Mouse (Mus musculus) heart, postnatal 36 days (tissue): ENCODE data around the gene Prr5. TPM values are rescaled to one million over a fixed set of nuclear protein-coding genes. Genes with fewer than 3 reads are reported as not detected.
A peak's percentile ranks its signal among the peaks of the same experiment; 100 is the strongest.

Source experiments
- DNase-seq, 2 experiments: peaks; one replicate each; pipeline ENCODE4 v3.0.0; 2021 to 2022
- intact Hi-C: fragments of 180-260 bp; cut with DNase I; formaldehyde crosslinking; loops from one replicate; pipeline ENCODE4 v1.15.1; 2025
- total RNA-seq, 2 experiments: library from RNA; stranded (reverse); gene quantifications; 2 replicates each; pipeline ENCODE4 v1.2.3; 2021

Gene Prr5
- total RNA-seq, 2 experiments from 2014 or later = 3.1 to 3.7 TPM

DNA sequence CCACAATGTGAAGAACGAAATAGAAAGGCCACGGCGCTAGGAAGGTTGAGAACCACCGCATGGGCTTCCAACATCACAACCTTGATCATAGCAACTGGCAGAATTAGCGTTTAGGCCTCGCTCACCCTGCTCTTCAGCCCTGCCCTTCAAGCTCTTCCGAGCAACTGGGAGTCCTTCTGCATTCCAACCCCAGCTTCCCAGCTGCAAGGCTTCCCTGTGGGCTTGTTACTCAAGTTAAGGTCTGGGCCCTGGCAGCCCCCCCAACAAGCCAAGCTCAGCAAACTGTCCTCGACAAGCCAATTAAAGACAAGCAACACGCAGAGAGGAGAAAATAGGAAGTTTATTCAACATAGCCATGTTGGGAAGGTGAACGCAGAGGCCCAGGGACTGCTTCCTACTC, 14.4 kb upstream of the Prr5 start:
- DNase-seq = no peak
- intact Hi-C loops = no loop called here

DNA sequence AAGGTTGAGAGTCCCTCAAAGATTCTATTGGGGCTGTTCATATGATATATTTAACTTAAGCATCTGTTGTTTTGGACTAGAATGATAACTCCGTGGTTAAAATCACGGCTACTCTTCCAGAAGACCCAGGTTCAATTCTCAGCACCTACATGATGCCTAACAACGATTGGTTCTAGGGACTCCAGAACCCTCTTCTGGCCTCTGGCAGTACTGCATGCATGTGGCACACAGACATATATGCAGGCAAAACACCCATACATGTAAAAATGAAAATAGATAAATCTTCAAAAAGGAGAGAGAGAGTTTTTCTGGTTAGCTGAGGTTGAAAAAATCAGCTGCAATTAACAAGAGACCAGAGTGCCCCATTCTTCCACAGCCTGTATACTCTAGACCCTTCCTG, 12.7 kb upstream of the Prr5 start:
- intact Hi-C loops = no loop called here
- no peak for DNase-seq

DNA sequence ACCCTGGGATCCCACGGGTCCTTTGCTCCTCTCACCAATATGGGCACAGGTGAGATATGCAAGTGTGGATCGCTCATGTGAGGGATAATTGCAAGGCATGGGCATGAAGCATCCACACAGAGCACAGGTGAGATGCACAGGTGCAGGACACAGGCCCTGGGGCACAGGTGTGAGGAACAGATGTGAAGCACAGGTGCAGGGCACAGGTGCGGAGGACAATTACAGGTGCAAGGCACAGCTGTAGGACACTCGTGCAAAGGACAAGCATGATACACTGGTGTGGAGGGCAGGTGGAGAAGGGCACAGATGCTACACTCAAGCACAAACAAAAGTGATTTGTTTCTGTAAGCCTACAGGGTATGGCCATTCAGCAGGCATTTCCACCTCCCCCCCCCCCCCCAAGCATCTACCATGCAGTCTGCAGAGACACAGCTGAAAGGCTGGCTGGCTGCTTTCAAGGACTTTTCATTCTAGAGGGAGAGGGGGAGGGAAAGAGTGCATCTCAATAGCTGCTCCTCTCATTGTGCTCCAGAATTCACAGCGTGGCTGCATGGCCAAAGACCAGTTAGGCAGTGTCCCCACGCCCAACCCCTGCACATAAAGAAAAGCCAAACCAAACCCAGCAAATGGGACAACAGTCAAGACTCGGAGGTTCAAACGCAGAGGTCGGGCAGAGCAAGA, 11.9 kb upstream of the Prr5 start:
- intact Hi-C loops = no loop called here
- DNase-seq = no peak

DNA sequence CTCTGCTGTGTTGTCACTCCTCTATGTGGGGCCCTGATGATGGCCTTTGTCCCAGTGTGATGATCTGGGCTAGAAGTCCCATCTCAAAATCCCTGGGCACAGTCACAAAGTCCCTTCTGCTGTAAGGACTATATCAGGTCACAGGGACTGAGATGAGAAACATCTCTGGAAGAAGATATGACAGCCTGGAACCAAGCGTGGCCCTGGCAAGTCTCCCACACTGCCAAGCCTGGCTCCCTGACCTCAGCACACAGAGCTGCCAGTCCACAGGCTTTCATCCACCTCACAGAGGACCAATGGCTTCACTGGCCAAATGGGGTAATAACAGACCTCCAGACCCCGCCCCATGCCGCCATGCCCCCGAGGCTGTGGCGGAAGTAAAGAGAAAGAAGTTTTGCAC, 10.8 kb upstream of the Prr5 start:
- intact Hi-C loops = no loop called here
- no peak for DNase-seq

- intact Hi-C loops = no loop called here
- DNase-seq = no peak
Observed at GRCm38 (mm10) chr15:84659856-84660255, 9.6 kb upstream of the Prr5 start.

DNA sequence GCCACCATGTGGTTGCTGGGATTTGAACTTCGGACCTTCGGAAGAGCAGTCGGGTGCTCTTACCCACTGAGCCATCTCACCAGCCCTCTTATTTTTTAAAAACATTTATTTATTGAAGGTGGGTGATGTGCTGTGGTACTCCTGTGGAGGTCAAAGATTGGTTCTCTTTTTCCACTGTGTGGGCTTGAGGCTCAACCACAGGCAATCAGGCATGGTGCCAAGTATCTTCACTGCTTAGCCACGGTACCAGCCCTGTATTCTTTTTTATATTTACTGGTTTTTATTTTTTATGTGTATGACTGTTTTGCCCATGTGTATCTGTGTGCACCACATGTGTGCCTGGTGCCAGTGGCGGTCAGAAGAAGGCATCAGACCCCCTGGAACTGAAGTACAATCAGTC, 8.1 kb upstream of the Prr5 start:
- intact Hi-C loops = no loop called here
- no peak for DNase-seq

GRCm38 (mm10) chr15:84662952-84663684, 6.3 kb upstream of the Prr5 start:
- intact Hi-C loops = no loop called here
- peak; percentile 64 to 75 for DNase-seq

- no peak for DNase-seq
- intact Hi-C loops = no loop called here
Observed at GRCm38 (mm10) chr15:84663685-84664060, 5.7 kb upstream of the Prr5 start.

DNA sequence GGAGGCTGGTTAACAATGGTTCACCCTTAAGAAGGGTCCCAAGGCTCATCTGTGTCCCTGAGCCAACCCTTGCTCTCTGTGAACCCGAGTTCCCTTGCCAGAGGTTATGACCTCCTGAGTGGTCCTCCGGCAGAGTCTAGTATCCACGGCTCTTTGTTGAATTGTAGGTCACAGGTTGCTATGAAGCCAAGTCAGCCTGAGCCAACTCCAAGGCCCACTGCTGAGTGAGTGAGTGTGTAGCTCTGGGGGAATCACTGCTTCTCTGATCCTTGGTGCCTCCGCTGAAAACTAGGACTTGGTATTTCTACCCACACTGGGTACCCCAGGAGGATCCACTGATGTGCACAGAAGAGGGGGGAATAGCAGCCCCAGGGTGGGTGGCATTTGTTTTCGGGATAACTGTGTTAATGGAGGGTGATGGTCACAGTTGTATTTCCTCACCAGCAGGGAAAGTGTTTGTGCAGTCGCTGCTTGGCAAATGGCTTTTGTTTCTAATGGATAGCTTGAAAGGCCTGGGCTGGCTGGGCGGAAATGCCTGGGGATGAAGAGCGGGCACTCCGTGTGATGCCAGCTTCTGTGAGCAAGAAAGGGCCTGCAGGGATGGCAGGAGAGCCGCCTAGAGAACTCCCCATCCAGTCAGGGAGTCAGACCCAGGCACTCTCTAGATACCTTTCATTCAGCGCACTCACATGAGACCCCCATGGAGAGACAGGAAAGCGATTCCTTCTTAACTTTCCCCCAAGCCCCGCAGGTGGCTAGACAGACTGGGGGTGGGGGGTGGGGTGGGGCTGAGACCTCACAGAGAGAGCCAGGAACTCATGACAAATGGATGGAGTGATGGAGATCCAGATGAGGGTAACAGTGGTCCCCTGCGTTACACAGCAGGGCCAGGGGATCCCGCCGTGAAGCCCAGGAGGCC, 4.6 kb upstream of the Prr5 start:
- intact Hi-C loops = no loop called here
- no peak for DNase-seq

- intact Hi-C loops = no loop called here
- DNase-seq = no peak
Observed at GRCm38 (mm10) chr15:84665662-84666061, 3.8 kb upstream of the Prr5 start.

- intact Hi-C loops = no loop called here
- DNase-seq = no peak
Observed at GRCm38 (mm10) chr15:84666065-84666464, 3.4 kb upstream of the Prr5 start.

- intact Hi-C loops = no loop called here
- no peak for DNase-seq
Observed at GRCm38 (mm10) chr15:84667601-84668000, 1.8 kb upstream of the Prr5 start.

- intact Hi-C loops = loop anchor here (5.0 kb wide), 3 partner anchors 72 to 222 kb away; no protein-coding TSS in a partner anchor
- no peak for DNase-seq
Observed at GRCm38 (mm10) chr15:84669771-84670656, 594 bp downstream of the Prr5 start.

GRCm38 (mm10) chr15:84670657-84671055, 1.2 kb downstream of the Prr5 start:
- intact Hi-C loops = loop anchor here (1.0 to 5.0 kb wide), 4 partner anchors 30 to 222 kb away; no protein-coding TSS in a partner anchor
- DNase-seq = no peak

DNA sequence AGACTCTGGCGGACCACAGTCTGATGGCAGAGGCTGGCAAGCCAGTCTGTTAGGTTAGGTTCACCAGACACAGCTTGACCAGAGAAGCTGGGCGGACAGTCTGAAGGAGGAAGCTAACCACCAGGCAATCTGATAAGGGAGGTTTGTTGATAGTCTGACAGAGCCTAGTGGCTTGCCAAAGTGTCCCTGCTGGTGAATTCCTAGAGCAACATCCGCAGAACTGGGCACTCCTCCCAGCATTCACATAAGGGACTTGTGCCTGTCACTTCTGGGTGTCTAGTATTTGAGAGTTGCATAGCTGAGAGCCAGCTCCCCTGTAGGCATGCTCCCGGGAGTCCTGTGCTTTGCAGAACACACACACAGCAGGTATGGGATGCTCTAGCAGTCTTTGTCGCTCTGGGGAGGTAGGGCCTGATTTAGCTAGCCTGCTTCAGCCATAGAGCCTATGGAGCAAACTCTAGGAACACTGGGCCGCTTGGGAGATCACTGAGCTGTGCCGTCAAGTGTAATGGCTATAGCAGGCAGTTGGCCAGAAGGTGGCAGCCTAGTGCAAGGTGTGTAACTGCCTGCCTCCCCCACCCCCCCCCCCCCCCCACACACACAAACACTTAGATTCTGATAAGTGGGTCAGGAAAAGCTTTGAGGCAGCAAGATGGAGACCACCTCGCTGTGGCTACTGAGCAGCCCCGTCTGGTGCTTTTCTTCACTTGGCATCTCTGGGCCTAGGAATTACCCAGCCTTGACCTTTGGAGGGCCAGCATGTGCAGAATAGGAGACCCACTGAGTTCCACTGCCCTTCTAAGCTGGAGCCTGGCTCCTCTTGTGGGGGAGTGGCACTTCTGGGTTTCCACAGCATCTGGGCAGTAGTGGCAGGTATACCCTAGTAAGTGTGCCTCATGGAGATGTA, 2.2 kb downstream of the Prr5 start:
- DNase-seq = peak; percentile 58 to 73
- intact Hi-C loops = loop anchor here (1.0 to 5.0 kb wide), 4 partner anchors 29 to 221 kb away; no protein-coding TSS in a partner anchor

GRCm38 (mm10) chr15:84672308-84672615, 2.8 kb downstream of the Prr5 start:
- intact Hi-C loops = loop anchor here (5.0 kb wide), 3 partner anchors 70 to 220 kb away; no protein-coding TSS in a partner anchor
- DNase-seq = no peak

DNA sequence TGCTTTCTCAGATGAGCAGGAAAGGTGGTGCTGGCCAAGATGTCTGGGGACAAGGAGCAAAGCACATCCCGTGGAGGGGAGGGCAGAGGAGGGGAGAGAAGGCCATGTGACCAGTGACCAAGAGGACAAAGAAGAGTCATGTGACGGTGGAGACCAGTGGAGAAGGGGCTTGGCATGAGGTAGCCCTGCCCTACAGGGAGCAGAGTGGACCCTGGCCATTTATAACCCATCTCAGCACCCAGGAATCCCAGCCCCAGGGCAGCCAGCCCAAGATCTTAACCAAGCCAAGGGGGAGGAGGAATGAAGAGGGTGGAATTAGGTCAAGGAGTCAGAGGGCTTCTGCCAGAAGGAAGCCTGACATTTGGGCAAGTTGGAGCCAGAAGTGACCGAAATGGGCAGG, 3.2 kb downstream of the Prr5 start:
- intact Hi-C loops = loop anchor here (5.0 kb wide), 3 partner anchors 70 to 220 kb away; no protein-coding TSS in a partner anchor
- no peak for DNase-seq

DNA sequence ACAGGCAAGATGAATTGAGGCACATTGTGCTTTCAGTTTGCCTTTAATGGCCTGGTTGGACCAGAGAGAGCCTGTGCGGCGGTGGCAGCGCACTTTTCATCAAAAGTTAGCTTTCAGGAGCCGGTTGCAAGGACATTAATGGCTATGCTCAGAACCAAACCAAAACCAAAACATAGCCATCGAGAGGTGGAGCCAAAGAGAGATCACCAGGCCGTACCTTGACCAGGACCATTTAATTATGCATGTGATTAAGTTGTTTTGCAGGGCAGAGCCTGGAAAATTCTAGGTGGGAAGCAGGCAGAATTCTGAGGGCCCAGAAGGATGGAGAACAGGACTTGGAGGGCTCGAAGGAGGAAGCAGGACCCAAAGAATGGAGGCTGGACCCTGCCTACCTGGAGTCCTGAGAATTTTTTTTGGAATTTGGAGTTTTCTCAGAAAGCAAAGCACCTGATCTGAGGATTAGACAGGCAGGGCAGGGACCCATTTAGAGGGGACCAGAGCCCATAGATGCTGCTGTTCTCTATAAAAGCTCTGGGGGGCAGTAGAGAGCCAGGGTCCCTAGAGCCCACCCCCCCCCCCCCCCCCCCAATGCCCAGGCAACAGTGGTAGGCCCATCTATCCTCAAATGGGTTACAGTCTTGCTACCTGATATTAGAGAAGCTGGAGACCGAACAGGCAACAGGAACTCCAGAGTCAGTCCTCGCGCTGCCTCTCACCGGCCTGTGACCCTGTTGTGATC, 5.1 kb downstream of the Prr5 start:
- no peak for DNase-seq
- intact Hi-C loops = loop anchor here (5.0 kb wide), 3 partner anchors 68 to 218 kb away; no protein-coding TSS in a partner anchor
